Mouse (Mus musculus) intestine, embryonic 16.5 days (tissue): Measurements from ENCODE around the gene Samd4. TPM values are rescaled to one million over a fixed set of nuclear protein-coding genes. Genes with fewer than 3 reads are reported as not detected.

Experiments used
- ATAC-seq: fragments of 200-750 bp; cut with Nextera tagmentation; 2 replicates; pipeline ENCODE4 v1.8.0; 2017; ENCODE audit warnings: moderate TSS enrichment, moderate library complexity
- H3K27ac ChIP-seq: fragments of 300-500 bp; sonication (generic); 2 replicates; pipeline ENCODE4 v1.5.1; 2014; ENCODE audit warnings: mild to moderate bottlenecking, low read length
- H3K27me3 ChIP-seq: fragments of 300-500 bp; sonication (generic); replicated peaks from 2 replicates; pipeline ENCODE4 v1.6.1; 2014; ENCODE audit warnings: low read length, control low read depth, mixed read lengths; ENCODE audit not compliant: control insufficient read depth, insufficient read depth
- H3K36me3 ChIP-seq: fragments of 300-500 bp; sonication (generic); 2 replicates; pipeline ENCODE4 v1.6.1; 2014; ENCODE audit warnings: low read length, control low read depth; ENCODE audit not compliant: control insufficient read depth, insufficient read depth
- H3K4me1 ChIP-seq: fragments of 300-500 bp; sonication (generic); 2 replicates; pipeline ENCODE4 v1.6.1; 2014; ENCODE audit warnings: low read length, control low read depth, mixed read lengths; ENCODE audit not compliant: control insufficient read depth, insufficient read depth
- H3K4me2 ChIP-seq: fragments of 300-500 bp; sonication (generic); 2 replicates; pipeline ENCODE4 v1.6.1; 2014; ENCODE audit warnings: low read depth, low read length, control low read depth
- H3K4me3 ChIP-seq: fragments of 300-500 bp; sonication (generic); 2 replicates; pipeline ENCODE4 v1.5.1; 2014; ENCODE audit warnings: mild to moderate bottlenecking, low read length
- H3K9ac ChIP-seq: fragments of 300-500 bp; sonication (generic); 2 replicates; pipeline ENCODE4 v1.6.1; 2014; ENCODE audit warnings: low read depth, low read length
- H3K9me3 ChIP-seq: fragments of 300-500 bp; sonication (generic); 2 replicates; pipeline ENCODE4 v1.6.1; 2016; ENCODE audit warnings: low read length, control low read depth; ENCODE audit not compliant: control insufficient read depth
- WGBS: fragments of 180-500 bp; shearing (Covaris S2); extraction: QIAGEN DNeasy Blood & Tissue Kit; methylation state at CpG from one replicate; pipeline ENCODE4 v1.1.7; 2014; 5-methylcytosine and 5-hydroxymethylcytosine counted together
- polyA plus RNA-seq: library from polyadenylated mRNA; unstranded; fragments of >200 nt; fragmentation: Nextera tagmentation; extraction: Ambion mirVana; gene quantifications from 2 replicates; pipeline ENCODE4 v1.2.1, GENCODE M21; 2015

Samd4 gene
- polyA plus RNA-seq, 1 experiment from 2014 or later: 4.2 TPM

GRCm38 (mm10) chr14:46881581-46882430 lies 848 bp upstream of the Samd4 start:
- peak; percentile 15; the same call in 1 of the 2 replicates for ATAC-seq
- Histone ChIP-seq H3K27me3 (peaks cover 4% of the 10 kb centered on the region; the same call in 1 of the 2 replicates), H3K9me3 (no peaks in the 10 kb centered on the region), H3K36me3 (no peaks in the 10 kb centered on the region), H3K4me3 (peak overlapping the region; percentile 70), H3K4me2 (peak overlapping the region; percentile 99), H3K27ac (peak overlapping the region; percentile 75), H3K4me1 (peaks cover 19% of the 10 kb centered on the region), H3K9ac (peak overlapping the region; percentile 88)
- 9% methylated on average over 40 of the region's 40 CpGs for WGBS

GRCm38 (mm10) chr14:46883068-46883870 lies 615 bp downstream of the Samd4 start:
- Histone ChIP-seq H3K4me3 (peak overlapping the region; percentile 70), H3K27ac (peak overlapping the region; percentile 89), H3K9me3 (no peaks in the 10 kb centered on the region), H3K4me1 (peaks cover 19% of the 10 kb centered on the region), H3K4me2 (peak overlapping the region; percentile 99), H3K9ac (peak overlapping the region; percentile 88), H3K27me3 (peaks cover 4% of the 10 kb centered on the region; the same call in 1 of the 2 replicates), H3K36me3 (no peaks in the 10 kb centered on the region)
- peak; percentile 29 for ATAC-seq
- under 1% methylated on average over 63 of the region's 70 CpGs for WGBS

GRCm38 (mm10) chr14:46883871-46884441 lies 1.3 kb downstream of the Samd4 start:
- Histone ChIP-seq H3K9ac (peak overlapping the region; percentile 78), H3K27me3 (peaks cover 4% of the 10 kb centered on the region; the same call in 1 of the 2 replicates), H3K4me1 (peaks cover 19% of the 10 kb centered on the region), H3K9me3 (no peaks in the 10 kb centered on the region), H3K4me2 (peak overlapping the region; percentile 99), H3K27ac (peak overlapping the region; percentile 85), H3K36me3 (no peaks in the 10 kb centered on the region), H3K4me3 (peak overlapping the region; percentile 70)
- peak; percentile 25 for ATAC-seq
- WGBS: under 1% methylated on average over 28 of the region's 29 CpGs

GRCm38 (mm10) chr14:46884701-46885428 lies 2.2 kb downstream of the Samd4 start:
- Histone ChIP-seq H3K9ac (peak overlapping the region; percentile 78), H3K36me3 (no peaks in the 10 kb centered on the region), H3K4me2 (peak overlapping the region; percentile 99), H3K27me3 (peaks cover 4% of the 10 kb centered on the region; the same call in 1 of the 2 replicates), H3K27ac (peak overlapping the region; percentile 85), H3K4me1 (peaks cover 19% of the 10 kb centered on the region), H3K9me3 (no peaks in the 10 kb centered on the region), H3K4me3 (peak overlapping the region; percentile 70)
- WGBS: under 1% methylated on average over 49 of the region's 52 CpGs
- peak; percentile 39 for ATAC-seq

GRCm38 (mm10) chr14:46885429-46885755 lies 2.7 kb downstream of the Samd4 start:
- Histone ChIP-seq H3K4me3 (peak overlapping the region; percentile 70), H3K9ac (peak overlapping the region; percentile 78), H3K27ac (peak overlapping the region; percentile 85), H3K27me3 (peaks cover 4% of the 10 kb centered on the region; the same call in 1 of the 2 replicates), H3K4me1 (peaks cover 19% of the 10 kb centered on the region), H3K36me3 (no peaks in the 10 kb centered on the region), H3K9me3 (no peaks in the 10 kb centered on the region), H3K4me2 (peak overlapping the region; percentile 99)
- WGBS: 6% methylated on average over 7 of the region's 7 CpGs
- ATAC-seq: no peak

- Histone ChIP-seq H3K36me3 (no peaks in the 10 kb centered on the region), H3K27me3 (peaks cover 4% of the 10 kb centered on the region; the same call in 1 of the 2 replicates), H3K4me1 (peaks cover 19% of the 10 kb centered on the region), H3K4me3 (peak overlapping the region; percentile 70), H3K9me3 (no peaks in the 10 kb centered on the region), H3K27ac (peak overlapping the region; percentile 85), H3K4me2 (peak overlapping the region; percentile 99), H3K9ac (peak overlapping the region; percentile 78; the same call in 1 of the 2 replicates)
- peak; percentile 17 for ATAC-seq
- 24% methylated on average over 5 of the region's 5 CpGs for WGBS
These were observed 3.2 kb downstream of the Samd4 start for GRCm38 (mm10) chr14:46885891-46886301.

- no peaks in the 10 kb centered on the region for H3K9me3 ChIP-seq
- no peak overlapping the region for H3K4me2 ChIP-seq
- peaks cover 10% of the 10 kb centered on the region for H3K4me1 ChIP-seq
- H3K27ac ChIP-seq: no peak overlapping the region
- no peak for ATAC-seq
- 79% methylated on average over 4 of the region's 4 CpGs for WGBS
- no peak overlapping the region for H3K4me3 ChIP-seq
- H3K9ac ChIP-seq: no peak overlapping the region
- H3K36me3 ChIP-seq: no peaks in the 10 kb centered on the region
- H3K27me3 ChIP-seq: no peaks in the 10 kb centered on the region
These were observed 6.4 kb downstream of the Samd4 start for GRCm38 (mm10) chr14:46889096-46889495.

- Histone ChIP-seq H3K27ac (no peak overlapping the region), H3K4me3 (no peak overlapping the region), H3K27me3 (no peaks in the 10 kb centered on the region), H3K4me2 (no peak overlapping the region), H3K36me3 (no peaks in the 10 kb centered on the region), H3K4me1 (no peaks in the 10 kb centered on the region), H3K9me3 (no peaks in the 10 kb centered on the region), H3K9ac (no peak overlapping the region)
- ATAC-seq: no peak
- 80% methylated on average over 10 of the region's 10 CpGs for WGBS
These were observed 11.3 kb downstream of the Samd4 start for GRCm38 (mm10) chr14:46893961-46894360.
